Mouse (Mus musculus): ENCODE results near the gene Tecpr1. TPM values are rescaled to one million over a fixed set of nuclear protein-coding genes. Genes with fewer than 3 reads are reported as not detected.
A peak's percentile ranks its signal among the peaks of the same experiment; 100 is the strongest.

The Tecpr1 gene
- total RNA-seq, 2 experiments from 2014 or later: 107 to 115 TPM

DNA sequence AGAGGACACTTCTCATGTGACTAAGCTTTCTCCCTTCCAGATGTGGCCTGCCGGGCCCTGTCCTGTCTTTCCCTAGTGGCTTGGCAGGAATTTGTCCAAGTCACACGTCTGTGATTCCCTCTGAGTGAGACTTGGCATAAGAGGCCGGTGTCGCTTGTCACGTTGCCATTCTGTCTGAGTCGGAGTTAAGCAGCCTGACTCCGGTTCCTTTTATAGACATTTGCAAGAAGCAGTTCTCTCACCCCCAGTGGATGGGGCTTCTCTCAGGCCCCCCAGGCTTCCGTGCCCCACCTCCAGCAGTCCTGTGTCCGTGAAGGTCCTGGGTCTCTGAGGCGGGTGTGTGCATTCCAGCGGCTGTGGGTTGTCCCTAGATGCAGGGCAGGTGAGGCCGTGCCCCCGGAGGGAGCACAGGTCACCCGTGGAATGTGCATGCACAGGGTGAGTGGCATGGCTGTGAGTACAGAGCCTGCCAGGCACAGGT lies 34.8 kb upstream of the Tecpr1 start:
- peak overlapping the region; percentile 41 for H3K4me3 ChIP-seq
- H3K27ac ChIP-seq: peak overlapping the region; percentile 53; the same call in 1 of the 2 replicates
- DNase-seq (ENCODE audit: low spot score in 2 of 2): no peak
- no peak for TF ChIP-seq CTCF (conservative IDR thresholded peaks at IDR 0.05)

DNA sequence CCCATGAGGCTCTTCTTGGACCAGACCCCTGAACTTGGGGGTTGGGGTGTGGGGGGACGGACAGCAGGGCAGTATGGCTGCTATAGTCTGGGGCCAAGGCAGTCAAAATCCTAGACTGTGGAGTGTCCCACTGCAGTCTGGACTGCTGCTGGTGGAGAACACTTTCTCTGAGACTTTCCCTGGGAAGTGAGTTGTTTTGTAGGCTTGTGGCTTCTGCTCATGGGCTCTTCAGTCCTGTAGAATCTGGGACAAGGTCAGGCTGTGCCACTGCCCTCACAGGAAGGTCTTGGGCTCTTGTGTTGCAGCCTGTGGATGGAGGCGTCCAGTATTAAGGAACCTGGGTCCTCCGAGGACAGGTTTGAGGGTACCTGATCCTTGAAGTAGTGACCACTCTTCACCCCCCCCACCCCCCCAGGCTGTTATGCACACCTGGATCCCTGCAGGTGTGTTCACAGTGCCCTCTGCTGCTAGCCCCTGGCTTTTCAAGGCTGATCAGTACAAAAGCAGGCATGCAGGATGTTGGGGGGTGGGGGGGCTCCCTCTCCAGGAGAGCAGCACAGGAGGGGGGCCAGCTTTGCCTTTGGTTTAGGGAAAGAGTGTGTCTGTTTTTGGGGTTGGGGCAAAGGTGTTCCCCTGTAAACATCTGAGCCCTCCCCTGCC lies 34.2 kb upstream of the Tecpr1 start:
- Histone ChIP-seq H3K4me3 (peak overlapping the region; percentile 41), H3K27ac (peak overlapping the region; percentile 94; the same call in 1 of the 2 replicates)
- peak; percentile 28 for TF ChIP-seq CTCF (conservative IDR thresholded peaks at IDR 0.05)
- DNase-seq (ENCODE audit: low spot score in 2 of 2): no peak

DNA sequence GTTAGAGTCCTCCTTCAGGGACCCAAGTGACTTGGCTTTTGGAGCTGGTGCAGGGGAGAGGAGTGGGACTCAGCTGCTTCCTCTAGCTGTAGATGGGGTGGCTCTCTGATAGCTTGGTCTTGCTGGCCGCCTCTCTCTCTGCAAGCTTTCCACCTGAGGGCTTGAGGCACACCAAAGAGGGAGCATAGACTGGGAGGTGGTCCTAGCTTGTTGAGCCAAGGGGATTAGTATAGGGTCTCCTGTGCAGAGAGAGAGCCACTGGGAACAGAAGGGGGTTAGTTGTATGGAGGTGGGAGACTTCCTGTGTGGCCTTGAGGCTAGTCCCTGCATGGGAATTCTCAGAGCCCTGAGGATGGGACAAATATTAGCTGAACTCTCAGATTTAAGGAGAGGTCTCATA lies 33.5 kb upstream of the Tecpr1 start:
- no peak for TF ChIP-seq CTCF (conservative IDR thresholded peaks at IDR 0.05)
- DNase-seq (ENCODE audit: low spot score in 2 of 2): no peak
- Histone ChIP-seq H3K27ac (peak overlapping the region; percentile 94), H3K4me3 (peak overlapping the region; percentile 82)

DNA sequence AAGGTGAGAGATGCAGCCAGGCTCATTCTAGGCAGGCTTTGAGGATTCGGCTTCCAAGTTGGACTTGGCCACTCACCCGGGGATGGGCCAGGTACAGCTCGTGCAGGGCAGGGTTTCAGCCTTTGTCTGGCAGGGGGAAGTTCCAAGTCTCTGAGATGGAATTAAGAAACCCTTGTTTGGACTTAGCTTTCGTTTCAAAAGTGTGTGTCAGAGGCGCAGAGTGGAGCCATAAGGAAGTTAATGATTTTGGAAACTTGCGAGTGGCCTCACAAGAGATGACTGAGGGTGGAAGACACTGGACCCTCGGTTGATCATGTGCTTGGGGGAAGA lies 33.1 kb upstream of the Tecpr1 start:
- no peak for TF ChIP-seq CTCF (conservative IDR thresholded peaks at IDR 0.05)
- peak overlapping the region; percentile 82 for H3K4me3 ChIP-seq
- DNase-seq (ENCODE audit: low spot score in 2 of 2): no peak
- H3K27ac ChIP-seq: peak overlapping the region; percentile 94

DNA sequence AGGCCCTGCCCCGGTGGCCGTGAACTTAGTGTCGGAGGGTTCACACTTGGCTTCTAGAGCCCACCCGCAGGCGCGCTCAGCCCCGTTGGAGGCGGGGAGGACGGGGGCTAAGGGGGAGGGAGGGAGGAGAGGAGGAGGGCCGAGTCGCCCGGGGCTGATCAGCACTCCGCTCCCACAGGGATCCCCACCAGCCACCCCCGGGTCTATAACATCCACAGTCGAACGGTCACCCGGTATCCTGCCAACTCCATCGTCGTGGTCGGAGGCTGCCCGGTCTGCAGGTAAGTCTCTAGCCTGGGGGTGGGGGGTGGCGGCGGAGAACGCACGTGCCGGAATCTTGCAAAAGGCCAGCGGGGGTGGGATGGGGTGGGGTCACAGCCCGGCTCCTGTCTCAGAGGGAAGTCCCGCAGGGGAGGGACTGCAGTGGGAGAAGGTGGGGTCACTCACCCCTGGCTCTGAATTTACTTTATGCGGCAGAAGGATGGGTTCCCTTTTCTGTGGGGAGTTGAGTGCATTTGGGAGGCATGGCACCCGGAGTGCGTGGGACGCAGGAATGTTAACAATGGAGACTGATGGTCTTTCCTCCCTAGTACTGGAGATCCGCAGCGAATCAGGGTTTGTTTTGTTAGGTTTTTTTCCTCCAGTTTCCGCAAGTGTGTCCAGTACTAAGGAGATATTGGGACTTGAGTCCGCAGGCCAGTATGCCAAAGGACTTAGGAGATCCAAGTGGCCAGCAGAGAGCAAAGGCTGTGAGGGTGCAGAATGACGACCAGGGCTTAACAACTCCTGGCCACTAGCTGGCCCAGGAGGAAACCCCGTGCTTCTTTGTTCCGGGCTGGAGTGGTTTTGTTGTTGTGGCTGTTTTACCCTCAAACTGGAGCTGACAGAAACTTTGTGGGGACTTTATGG lies 32.5 kb upstream of the Tecpr1 start:
- peak overlapping the region; percentile 82 for H3K4me3 ChIP-seq
- peak overlapping the region; percentile 94 for H3K27ac ChIP-seq
- TF ChIP-seq CTCF (conservative IDR thresholded peaks at IDR 0.05): 0 out of 2 replicates have a peak, but pooled peaks have one; percentile 23
- peak in 1 of 2 experiments; percentile 33 for DNase-seq (ENCODE audit: low spot score in 2 of 2)

DNA sequence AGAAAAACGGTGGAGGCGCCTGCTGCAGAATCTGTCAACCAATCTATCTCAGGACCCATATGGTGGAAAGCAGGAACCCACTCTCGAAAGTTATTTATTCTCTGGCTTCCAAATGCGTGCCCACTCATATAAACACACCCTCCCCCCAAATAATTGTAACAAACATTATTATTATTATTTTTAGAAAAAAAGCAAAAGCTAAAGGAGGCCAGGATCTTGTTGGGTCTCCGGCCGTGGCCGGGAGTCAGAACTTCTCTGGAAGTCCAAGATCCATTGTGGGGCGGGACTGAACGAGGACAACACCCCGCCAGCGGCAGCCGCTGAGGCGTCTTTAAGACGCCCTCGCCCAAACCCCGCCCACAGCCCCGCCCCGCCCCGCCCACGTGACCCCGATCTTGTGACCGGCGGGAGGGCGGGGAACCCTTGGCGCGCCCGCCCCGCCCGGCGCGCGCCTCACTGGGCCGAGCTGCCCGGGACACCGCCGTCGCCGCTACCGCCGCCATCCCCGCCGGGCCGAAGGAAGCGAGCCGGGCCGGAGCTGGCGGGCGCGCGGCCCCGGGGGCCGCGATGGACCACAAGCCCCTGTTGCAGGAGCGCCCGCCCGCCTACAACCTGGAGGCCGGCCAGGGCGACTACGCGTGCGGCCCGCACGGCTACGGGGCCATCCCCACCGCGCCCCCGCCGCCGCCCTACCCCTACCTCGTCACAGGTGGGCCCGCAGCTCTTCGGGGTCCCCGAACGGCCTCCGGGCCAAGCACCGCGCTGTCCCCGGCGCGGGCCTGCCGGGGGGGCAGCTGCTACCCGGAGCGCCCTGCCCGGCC lies 31.6 kb upstream of the Tecpr1 start:
- Histone ChIP-seq H3K4me3 (peak overlapping the region; percentile 82), H3K27ac (peak overlapping the region; percentile 94)
- peak; percentile 72 to 79 for DNase-seq (ENCODE audit: low spot score in 2 of 2)
- no peak for TF ChIP-seq CTCF (conservative IDR thresholded peaks at IDR 0.05)

DNA sequence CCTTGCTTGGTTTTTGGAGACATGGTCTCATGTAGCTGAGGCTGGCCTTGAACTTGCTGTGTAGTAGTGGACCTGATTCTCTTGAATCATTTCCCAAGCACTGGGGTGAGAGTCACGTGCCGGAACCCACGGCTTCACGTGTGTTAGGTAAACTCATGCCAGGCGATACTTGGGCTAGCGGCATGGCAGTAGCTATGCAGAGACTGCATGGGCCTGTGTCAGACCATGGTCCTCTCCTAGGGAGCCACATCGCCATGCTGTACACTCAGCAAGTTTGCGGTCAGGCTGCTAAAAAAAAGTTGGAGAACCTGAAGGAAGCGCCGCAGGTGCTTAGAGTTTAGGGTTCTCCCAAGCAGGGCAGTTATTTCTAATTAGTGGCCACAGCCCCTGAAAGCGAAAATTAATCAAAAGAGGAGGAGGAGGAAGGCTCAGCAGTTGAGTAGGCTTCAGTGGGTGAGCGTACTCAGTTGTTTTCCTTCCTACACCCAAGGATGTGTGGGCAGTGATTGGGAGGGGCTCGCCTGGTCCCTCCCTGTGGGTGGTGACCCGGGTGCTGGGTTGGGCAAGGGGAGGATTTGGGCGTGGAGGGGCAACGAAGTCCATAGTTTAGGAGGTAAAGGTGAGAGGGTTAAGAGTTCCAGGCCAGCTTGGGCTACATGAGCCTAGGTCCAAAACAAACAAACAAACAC lies 30.9 kb upstream of the Tecpr1 start:
- H3K27ac ChIP-seq: peak overlapping the region; percentile 94
- no peak for TF ChIP-seq CTCF (conservative IDR thresholded peaks at IDR 0.05)
- no peak for DNase-seq (ENCODE audit: low spot score in 2 of 2)
- peak overlapping the region; percentile 82 for H3K4me3 ChIP-seq

DNA sequence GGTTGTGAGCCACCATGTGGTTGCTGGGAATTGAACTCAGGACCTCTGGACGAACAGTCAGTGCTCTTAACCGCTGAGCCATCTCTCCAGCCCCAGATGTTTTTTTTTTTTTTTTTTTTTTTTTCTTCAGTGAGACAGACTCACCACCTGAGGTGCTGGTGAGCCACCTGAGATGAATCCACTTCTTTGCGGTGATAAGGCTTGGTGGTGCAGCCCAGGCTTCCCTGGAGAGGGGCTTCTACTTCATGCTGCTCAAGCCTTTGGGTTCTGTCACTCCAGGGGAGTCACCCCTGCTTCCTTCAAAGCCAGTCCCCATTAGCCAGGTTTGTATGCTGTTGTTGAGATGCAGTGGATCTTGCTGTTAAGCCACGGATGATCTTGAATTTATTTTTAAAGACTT lies 29.8 kb upstream of the Tecpr1 start:
- TF ChIP-seq CTCF (conservative IDR thresholded peaks at IDR 0.05): peak; percentile 36
- no peak for DNase-seq (ENCODE audit: low spot score in 2 of 2)
- Histone ChIP-seq H3K4me3 (no peak overlapping the region), H3K27ac (no peak overlapping the region)

DNA sequence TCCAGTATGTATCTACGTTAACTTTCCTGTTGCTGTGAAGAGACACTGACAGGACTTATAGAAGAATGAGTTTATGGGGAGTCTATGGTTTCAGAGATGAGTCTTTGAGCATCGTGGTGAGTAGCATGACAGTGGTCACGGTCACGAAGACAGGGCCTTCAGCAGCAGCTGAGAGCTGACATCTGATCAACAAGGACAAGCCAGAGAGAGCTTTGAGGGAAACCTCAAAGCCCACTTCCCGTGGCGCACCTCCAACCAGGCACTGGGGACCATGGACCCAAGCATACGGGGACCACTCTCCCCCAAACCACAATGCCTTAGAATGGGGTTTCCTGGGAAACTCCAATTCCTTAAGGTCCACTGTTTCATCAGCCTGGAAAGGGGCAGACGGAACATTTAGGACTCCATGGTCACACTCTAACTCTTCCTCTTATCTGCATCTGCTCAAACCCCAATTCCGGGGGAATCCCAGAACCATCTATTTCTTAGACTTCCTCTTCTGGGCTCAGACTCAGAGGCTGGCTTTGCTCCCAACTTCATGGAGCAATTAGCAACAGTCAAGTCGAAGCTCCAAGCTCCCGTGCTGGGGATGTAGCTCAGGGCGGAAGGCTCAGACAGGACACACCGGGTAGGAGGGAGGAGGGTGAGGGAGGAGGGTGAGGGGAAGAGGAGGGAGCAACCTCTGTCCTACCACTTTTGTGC lies 28.6 kb upstream of the Tecpr1 start:
- no peak for TF ChIP-seq CTCF (conservative IDR thresholded peaks at IDR 0.05)
- H3K4me3 ChIP-seq: no peak overlapping the region
- H3K27ac ChIP-seq: no peak overlapping the region
- no peak for DNase-seq (ENCODE audit: low spot score in 2 of 2)

DNA sequence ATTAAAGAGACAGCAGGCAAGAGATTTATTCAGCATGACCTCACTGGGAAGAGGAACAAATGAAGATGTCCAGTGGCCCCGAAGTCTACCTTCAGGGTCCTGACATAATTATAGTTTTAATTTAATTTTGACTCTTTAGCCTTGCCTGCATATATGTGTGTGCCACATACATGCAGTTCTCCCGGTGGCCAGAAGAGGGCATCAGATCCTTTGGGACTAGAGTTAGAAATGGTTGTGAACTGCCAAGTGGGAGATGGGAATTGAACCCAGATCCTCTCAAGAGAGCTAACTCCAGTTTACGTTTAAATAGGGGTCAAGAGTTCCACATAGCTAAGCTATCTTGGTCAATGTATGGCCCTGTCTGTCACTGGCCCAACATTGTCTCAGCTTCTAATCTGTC lies 26.5 kb upstream of the Tecpr1 start:
- H3K4me3 ChIP-seq: no peak overlapping the region
- no peak for DNase-seq (ENCODE audit: low spot score in 2 of 2)
- TF ChIP-seq CTCF (conservative IDR thresholded peaks at IDR 0.05): peak; percentile 67
- no peak overlapping the region for H3K27ac ChIP-seq

DNA sequence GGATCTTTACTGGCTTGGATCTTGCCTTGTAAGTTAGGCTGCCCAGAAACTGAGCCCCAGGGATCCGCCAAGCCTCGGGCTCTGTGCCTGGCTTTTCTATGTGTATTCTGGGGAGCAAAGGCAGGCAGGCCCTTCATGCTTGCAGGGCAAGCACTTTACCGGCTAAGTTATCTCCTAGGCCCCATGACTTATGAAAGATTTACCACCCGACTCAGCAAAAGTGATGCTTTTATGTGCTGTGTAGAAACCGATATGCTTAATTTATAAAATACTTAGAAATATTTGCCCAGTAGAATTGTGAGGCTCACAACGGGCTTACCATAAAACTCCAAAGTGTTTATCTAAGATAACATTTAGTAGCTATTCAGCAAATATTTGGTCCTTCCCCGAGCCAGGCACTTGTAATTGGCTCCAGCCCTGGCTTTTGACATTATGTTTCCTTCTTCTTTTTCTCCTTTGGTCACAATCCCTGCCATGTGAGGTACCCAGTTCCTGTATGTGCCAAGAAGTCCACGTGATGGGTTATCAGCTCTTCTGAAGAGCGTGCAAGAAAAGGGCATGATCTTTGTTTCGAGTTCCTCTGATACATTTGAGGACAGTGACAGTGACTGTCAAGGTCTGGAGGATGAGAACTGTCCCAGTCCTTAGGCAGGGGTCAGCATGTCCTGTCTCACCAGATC lies 24.6 kb upstream of the Tecpr1 start:
- Histone ChIP-seq H3K4me3 (no peak overlapping the region), H3K27ac (no peak overlapping the region)
- no peak for DNase-seq (ENCODE audit: low spot score in 2 of 2)
- TF ChIP-seq CTCF (conservative IDR thresholded peaks at IDR 0.05): no peak

Data from layer of hippocampus, adult 2 months (tissue).